ENCODE assay signal across 8 mouse cellular contexts in the genomic region with DNA sequence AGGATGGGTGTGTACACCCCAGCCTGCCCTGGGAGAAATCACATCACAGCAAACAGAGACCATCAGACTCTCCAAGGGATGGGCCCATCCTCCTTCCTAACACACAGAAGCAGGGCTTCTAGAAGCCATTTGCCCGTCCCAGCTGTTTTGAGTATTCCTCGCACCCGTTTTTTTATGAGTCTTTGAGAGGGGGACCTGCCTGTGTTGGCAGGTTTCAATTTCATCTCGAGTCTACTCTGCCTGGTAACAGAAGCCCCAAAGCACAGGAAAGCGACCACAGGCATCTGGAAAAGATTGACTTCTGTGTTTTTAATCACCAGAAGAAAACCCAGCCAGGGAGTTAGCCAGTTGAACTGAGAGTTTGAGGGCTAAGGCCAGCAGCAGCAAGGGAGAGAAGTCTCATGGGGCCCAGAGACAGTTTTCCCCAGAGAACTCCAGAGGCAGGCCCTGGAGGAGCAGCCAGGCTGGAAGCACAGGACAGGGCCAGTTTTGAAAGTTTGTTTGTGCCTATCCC. TPM values are rescaled to one million over a fixed set of nuclear protein-coding genes. Genes with fewer than 3 reads are reported as not detected.
DNase-seq lines count a peak whose midpoint lies in the region; ATAC-seq and TF ChIP-seq lines count a peak whose summit lies in the region.

No protein-coding gene starts in this region.

- 43% methylated on average over 5 of the region's 5 CpGs for WGBS in midbrain, embryonic 10.5 days
- 40% methylated on average over 5 of the region's 5 CpGs for WGBS in midbrain, postnatal 0 days
- WGBS in forebrain, embryonic 15.5 days: 28% methylated on average over 5 of the region's 5 CpGs
- 2% methylated on average over 5 of the region's 5 CpGs for WGBS in limb, embryonic 11.5 days
- 30% methylated on average over 5 of the region's 5 CpGs for WGBS in stomach, postnatal 0 days
- WGBS in lung, adult 2 months: 49% methylated on average over 5 of the region's 5 CpGs

- no peak for TF ChIP-seq CTCF in midbrain, postnatal 0 days (IDR thresholded peaks at IDR 0.05)
- no peak for TF ChIP-seq CTCF in stomach, postnatal 0 days (IDR thresholded peaks at IDR 0.05; ENCODE audit: low read depth)
- TF ChIP-seq CTCF in lung, adult 2 months (IDR thresholded peaks at IDR 0.05; ENCODE audit: insufficient read depth, low read length): no peak

- no peaks in the 10 kb centered on the region for H3K36me3 ChIP-seq in midbrain, embryonic 10.5 days
- no peaks in the 10 kb centered on the region for H3K36me3 ChIP-seq in midbrain, postnatal 0 days (ENCODE audit: insufficient read depth, low read length)
- no peaks in the 10 kb centered on the region for H3K36me3 ChIP-seq in forebrain, embryonic 15.5 days
- H3K36me3 ChIP-seq in limb, embryonic 11.5 days (ENCODE audit: control insufficient read depth, insufficient read depth, low read length): no peaks in the 10 kb centered on the region
- no peaks in the 10 kb centered on the region for H3K36me3 ChIP-seq in stomach, postnatal 0 days (ENCODE audit: control insufficient read depth, insufficient read depth, low read length)

- H3K27ac ChIP-seq in midbrain, embryonic 10.5 days (replicated peaks): peak overlapping the region; percentile 88
- H3K27ac ChIP-seq in midbrain, postnatal 0 days (ENCODE audit: low read depth, low read length): no peak overlapping the region
- H3K27ac ChIP-seq in forebrain, embryonic 15.5 days (replicated peaks): 0 out of 2 replicates have a peak overlapping the region, but pooled peaks have one; percentile 35
- H3K27ac ChIP-seq in limb, embryonic 11.5 days (replicated peaks; ENCODE audit: low read depth, low read length): peak overlapping the region; percentile 98
- peak overlapping the region; percentile 88 for H3K27ac ChIP-seq in stomach, postnatal 0 days (replicated peaks)

- H3K9ac ChIP-seq in midbrain, postnatal 0 days (replicated peaks; ENCODE audit: low read length, poor library complexity, severe bottlenecking): no peak overlapping the region
- H3K9ac ChIP-seq in forebrain, embryonic 15.5 days (replicated peaks): no peak overlapping the region
- H3K9ac ChIP-seq in limb, embryonic 11.5 days (ENCODE audit: low read length): peak overlapping the region; percentile 45; the same call in 1 of the 2 replicates
- H3K9ac ChIP-seq in stomach, postnatal 0 days (ENCODE audit: low read length): peak overlapping the region; percentile 45; the same call in 1 of the 2 replicates

- TF ChIP-seq POLR2A in lung, adult 2 months (IDR thresholded peaks at IDR 0.05; ENCODE audit: borderline replicate concordance, extremely low read depth, low read depth, low read length): no peak

- H3K4me2 ChIP-seq in midbrain, postnatal 0 days (ENCODE audit: low read depth, low read length, poor library complexity, severe bottlenecking): no peak overlapping the region
- H3K4me2 ChIP-seq in forebrain, embryonic 15.5 days (replicated peaks): no peak overlapping the region
- peak overlapping the region; percentile 10; the same call in 1 of the 2 replicates for H3K4me2 ChIP-seq in limb, embryonic 11.5 days (ENCODE audit: low read depth, severe bottlenecking)
- no peak overlapping the region for H3K4me2 ChIP-seq in stomach, postnatal 0 days (replicated peaks; ENCODE audit: low read depth)

- peaks cover 15% of the 10 kb centered on the region for H3K27me3 ChIP-seq in midbrain, embryonic 10.5 days (ENCODE audit: low read depth, poor library complexity, severe bottlenecking)
- H3K27me3 ChIP-seq in midbrain, postnatal 0 days (ENCODE audit: insufficient read depth, low read length): no peaks in the 10 kb centered on the region
- H3K27me3 ChIP-seq in forebrain, embryonic 15.5 days: peaks cover 6% of the 10 kb centered on the region; the same call in 1 of the 2 replicates
- H3K27me3 ChIP-seq in limb, embryonic 11.5 days (ENCODE audit: control insufficient read depth, insufficient read depth, low read length): no peaks in the 10 kb centered on the region
- no peaks in the 10 kb centered on the region for H3K27me3 ChIP-seq in stomach, postnatal 0 days (ENCODE audit: control insufficient read depth, insufficient read depth, low read length)

- no peaks in the 10 kb centered on the region for H3K9me3 ChIP-seq in midbrain, embryonic 10.5 days (replicated peaks)
- H3K9me3 ChIP-seq in midbrain, postnatal 0 days (ENCODE audit: low read length): no peaks in the 10 kb centered on the region
- H3K9me3 ChIP-seq in forebrain, embryonic 15.5 days: no peaks in the 10 kb centered on the region
- H3K9me3 ChIP-seq in limb, embryonic 11.5 days (ENCODE audit: control insufficient read depth, low read length): no peaks in the 10 kb centered on the region
- H3K9me3 ChIP-seq in stomach, postnatal 0 days (ENCODE audit: control insufficient read depth, low read length): no peaks in the 10 kb centered on the region

- H3K4me3 ChIP-seq in midbrain, embryonic 10.5 days: no peak overlapping the region
- no peak overlapping the region for H3K4me3 ChIP-seq in midbrain, postnatal 0 days (ENCODE audit: low read depth, low read length)
- no peak overlapping the region for H3K4me3 ChIP-seq in forebrain, embryonic 15.5 days
- no peak overlapping the region for H3K4me3 ChIP-seq in limb, embryonic 11.5 days (ENCODE audit: low read depth, low read length)
- H3K4me3 ChIP-seq in stomach, postnatal 0 days (ENCODE audit: low read depth, low read length): no peak overlapping the region
- H3K4me3 ChIP-seq in lung, adult 2 months (replicated peaks; ENCODE audit: extremely low read depth, low read depth, low read length): no peak overlapping the region

- no peak for TF ChIP-seq EP300 in stomach, postnatal 0 days (optimal IDR thresholded peaks at IDR 0.05)

- DNase-seq in midbrain, embryonic 10.5 days (ENCODE audit: low spot score): peak; percentile 40
- no peak for DNase-seq in midbrain, postnatal 0 days (ENCODE audit: low spot score)
- DNase-seq in limb, embryonic 11.5 days (ENCODE audit: low spot score): peak; percentile 82
- DNase-seq in stomach, postnatal 0 days (ENCODE audit: low spot score): no peak
- DNase-seq in ovary, postnatal 36 days (ENCODE audit: low spot score): no peak
- no peak for DNase-seq in layer of hippocampus, postnatal 14 days (ENCODE audit: low spot score in 2 of 2)
- no peak for DNase-seq in lung, adult 2 months

- ATAC-seq in midbrain, postnatal 0 days (ENCODE audit: low FRiP score): no peak
- ATAC-seq in forebrain, embryonic 15.5 days (replicated peaks): no peak
- ATAC-seq in limb, embryonic 11.5 days (ENCODE audit: insufficient number of reproducible peaks, low FRiP score, low TSS enrichment, low read depth): peak; percentile 69
- ATAC-seq in stomach, postnatal 0 days (ENCODE audit: low FRiP score, low TSS enrichment): no peak

- H3K4me1 ChIP-seq in midbrain, embryonic 10.5 days: peaks cover 59% of the 10 kb centered on the region
- H3K4me1 ChIP-seq in midbrain, postnatal 0 days (ENCODE audit: insufficient read depth, low read length): peaks cover 13% of the 10 kb centered on the region
- H3K4me1 ChIP-seq in forebrain, embryonic 15.5 days: peaks cover 30% of the 10 kb centered on the region
- H3K4me1 ChIP-seq in limb, embryonic 11.5 days (ENCODE audit: control insufficient read depth, insufficient read depth, low read length): peaks cover 64% of the 10 kb centered on the region
- peaks cover 7% of the 10 kb centered on the region; the same call in 1 of the 2 replicates for H3K4me1 ChIP-seq in stomach, postnatal 0 days (replicated peaks; ENCODE audit: control insufficient read depth, insufficient read depth)
- H3K4me1 ChIP-seq in lung, adult 2 months (ENCODE audit: control insufficient read depth, insufficient read depth, low read length): peaks cover 8% of the 10 kb centered on the region; the same call in 1 of the 2 replicates

RNA-seq across cellular contexts. Expression of gene Sulf2, which starts 24.7 kb away (rescaled TPM):
- 62.5 and 74.5 TPM in 2 replicates for polyA plus RNA-seq in midbrain, embryonic 10.5 days (2016; fragmentation: Nextera tagmentation; extraction: Ambion mirVana)
- total RNA-seq in midbrain, postnatal 0 days (2014; rRNA removed): 127 and 131 TPM in 2 replicates
- polyA plus RNA-seq in midbrain, postnatal 0 days (2015; fragmentation: Nextera tagmentation; extraction: Ambion mirVana): 95.8 and 99.6 TPM in 2 replicates
- 30.3 and 36.0 TPM in 2 replicates for polyA plus RNA-seq in forebrain, embryonic 15.5 days (2015; fragmentation: Nextera tagmentation; extraction: Ambion mirVana)
- polyA plus RNA-seq in limb, embryonic 11.5 days (2014; fragmentation: Nextera tagmentation; extraction: Ambion mirVana): 193 and 210 TPM in 2 replicates
- polyA plus RNA-seq in stomach, postnatal 0 days (2015; fragmentation: Nextera tagmentation; extraction: Ambion mirVana): 44.2 and 49.1 TPM in 2 replicates
- total RNA-seq in layer of hippocampus, postnatal 14 days (2021): 100 to 1,000 TPM; 198 to 202 TPM
- 37.6 and 44.2 TPM in 2 replicates for polyA plus RNA-seq in lung, adult 2 months (2012; rRNA removed)

Comparison
In these comparisons a context has a peak if more than half of its experiments do, and no peak if none do; other contexts are left out.
1. DNase-seq: peak in midbrain, embryonic 10.5 days (single experiment) and limb, embryonic 11.5 days (single experiment); none in midbrain, postnatal 0 days (single experiment), stomach, postnatal 0 days (single experiment), ovary, postnatal 36 days (single experiment), layer of hippocampus, postnatal 14 days (0 of 2) and lung, adult 2 months (single experiment).
2. H3K9ac ChIP-seq: peak in limb, embryonic 11.5 days (single experiment) and stomach, postnatal 0 days (single experiment); none in midbrain, postnatal 0 days (single experiment) and forebrain, embryonic 15.5 days (single experiment).